Mouse (Mus musculus): ENCODE data around the gene Snai3. TPM values are rescaled to one million over a fixed set of nuclear protein-coding genes. Genes with fewer than 3 reads are reported as not detected.

The Snai3 gene
- polyA plus RNA-seq, 1 experiment from 2014 or later, result 1.2 TPM

DNA sequence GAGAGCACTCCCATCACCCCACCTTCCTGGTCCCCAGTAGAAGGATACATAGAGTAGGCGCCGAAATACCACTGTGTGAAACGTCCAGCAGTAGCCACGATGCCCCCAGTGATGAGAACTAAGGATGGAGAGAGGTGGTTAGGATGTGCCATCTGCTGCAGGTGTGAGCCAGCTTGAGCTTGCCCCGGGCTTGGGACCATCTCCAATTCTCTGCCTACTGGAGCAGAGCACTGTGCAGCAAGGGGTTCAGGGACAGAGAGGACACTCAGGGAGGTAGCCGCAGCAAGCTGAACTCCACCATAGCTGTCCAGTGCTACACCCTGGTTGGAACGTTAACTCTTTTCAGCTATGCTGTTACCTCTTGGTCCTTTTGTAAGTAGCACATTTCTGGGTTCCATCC is 32.9 kb downstream of the Snai3 start:
- no peak for ATAC-seq (ENCODE audit: borderline replicate concordance, extremely low read depth, low FRiP score, low TSS enrichment)

DNA sequence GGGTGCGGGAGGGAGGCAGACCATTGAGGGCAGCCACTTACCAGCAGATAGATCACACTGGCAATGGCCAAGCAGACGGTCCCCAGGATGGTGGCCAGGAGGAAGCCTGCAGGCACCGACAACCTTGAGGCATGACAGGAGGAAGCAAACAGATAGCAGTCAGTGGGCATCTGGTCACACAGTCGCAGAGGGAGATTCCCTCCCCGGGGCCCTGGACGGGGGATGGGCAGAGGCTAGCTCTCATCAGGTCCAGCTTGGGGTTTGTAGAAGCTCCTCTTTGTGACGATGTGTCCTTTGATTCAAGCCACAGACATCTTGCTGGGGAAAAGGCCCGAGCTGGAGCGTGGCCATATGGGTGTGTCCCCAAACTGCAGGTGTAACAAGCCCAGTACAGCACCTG is 34.4 kb downstream of the Snai3 start:
- Histone ChIP-seq H3K9me3 (no peaks in the 10 kb centered on the region), H3K4me3 (no peak overlapping the region), H3K4me1 (peaks cover under 1% of the 10 kb centered on the region), H3K27ac (no peak overlapping the region), H3K4me2 (no peak overlapping the region), H3K9ac (no peak overlapping the region), H3K27me3 (no peaks in the 10 kb centered on the region), H3K36me3 (no peaks in the 10 kb centered on the region)
- 66% methylated on average over 9 of the region's 9 CpGs for WGBS
- no peak for ATAC-seq (ENCODE audit: borderline replicate concordance, extremely low read depth, low FRiP score, low TSS enrichment)

More for the DNA sequence above, 32.9 kb downstream of the Snai3 start:
- H3K27me3 ChIP-seq, result no peaks in the 10 kb centered on the region
- H3K4me3 ChIP-seq, result no peak overlapping the region
- H3K9me3 ChIP-seq, result no peaks in the 10 kb centered on the region
- no peak overlapping the region for H3K4me2 ChIP-seq
- no peak overlapping the region for H3K27ac ChIP-seq
- no peaks in the 10 kb centered on the region for H3K36me3 ChIP-seq
- H3K9ac ChIP-seq, result no peak overlapping the region
- peaks cover 13% of the 10 kb centered on the region for H3K4me1 ChIP-seq
- WGBS, result 87% methylated on average over 7 of the region's 7 CpGs

GRCm38 (mm10) chr8:122423659-122424058 is 36.9 kb downstream of the Snai3 start:
- no peak overlapping the region for H3K9ac ChIP-seq
- peaks cover 5% of the 10 kb centered on the region; the same call in 1 of the 2 replicates for H3K36me3 ChIP-seq
- ATAC-seq (ENCODE audit: borderline replicate concordance, extremely low read depth, low FRiP score, low TSS enrichment), result no peak
- 0 out of 2 replicates have a peak, but pooled peaks cover 9% of the 10 kb centered on the region for H3K4me1 ChIP-seq
- 42% methylated on average over 5 of the region's 5 CpGs for WGBS
- no peak overlapping the region for H3K4me3 ChIP-seq
- no peak overlapping the region for H3K27ac ChIP-seq
- H3K9me3 ChIP-seq, result no peaks in the 10 kb centered on the region
- no peaks in the 10 kb centered on the region for H3K27me3 ChIP-seq
- no peak overlapping the region for H3K4me2 ChIP-seq

DNA sequence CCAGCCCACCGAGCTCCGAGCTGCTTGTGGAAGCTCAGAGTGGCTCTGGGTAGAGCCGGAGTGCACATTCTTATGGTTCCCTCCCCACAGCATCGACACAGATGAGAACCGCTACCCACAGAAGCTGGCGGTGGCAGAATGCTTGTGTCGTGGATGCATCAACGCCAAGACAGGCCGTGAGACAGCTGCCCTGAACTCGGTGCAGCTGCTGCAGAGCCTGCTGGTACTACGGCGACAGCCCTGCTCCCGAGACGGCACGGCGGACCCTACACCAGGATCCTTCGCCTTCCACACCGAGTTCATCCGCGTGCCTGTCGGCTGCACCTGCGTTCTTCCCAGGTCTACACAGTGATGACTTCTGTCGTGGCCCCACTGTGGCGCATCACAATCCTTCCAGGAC is 37.3 kb downstream of the Snai3 start:
- H3K4me1 ChIP-seq, result 0 out of 2 replicates have a peak, but pooled peaks cover 9% of the 10 kb centered on the region
- ATAC-seq (ENCODE audit: borderline replicate concordance, extremely low read depth, low FRiP score, low TSS enrichment), result no peak
- H3K36me3 ChIP-seq, result peaks cover 9% of the 10 kb centered on the region; the same call in 1 of the 2 replicates
- H3K4me2 ChIP-seq, result no peak overlapping the region
- H3K9me3 ChIP-seq, result no peaks in the 10 kb centered on the region
- 79% methylated on average over 24 of the region's 24 CpGs for WGBS
- no peak overlapping the region for H3K27ac ChIP-seq
- no peak overlapping the region for H3K4me3 ChIP-seq
- H3K9ac ChIP-seq, result no peak overlapping the region
- H3K27me3 ChIP-seq, result no peaks in the 10 kb centered on the region

- no peaks in the 10 kb centered on the region for H3K9me3 ChIP-seq
- H3K4me3 ChIP-seq, result no peak within 1 kb of the TSS
- ATAC-seq (ENCODE audit: borderline replicate concordance, extremely low read depth, low FRiP score, low TSS enrichment), result no peak
- WGBS, result 72% methylated on average over 14 of the region's 14 CpGs
- no peak within 1 kb of the TSS for H3K27ac ChIP-seq
- H3K36me3 ChIP-seq, result peaks cover 20% of the 10 kb centered on the region; the same call in 1 of the 2 replicates
- no peak within 1 kb of the TSS for H3K9ac ChIP-seq
- 0 out of 2 replicates have a peak, but pooled peaks cover 9% of the 10 kb centered on the region for H3K4me1 ChIP-seq
- H3K27me3 ChIP-seq, result no peaks in the 10 kb centered on the region
- H3K4me2 ChIP-seq, result no peak within 1 kb of the TSS
Measured at GRCm38 (mm10) chr8:122421376-122422070, 39.0 kb downstream of the Snai3 start, which contains the start of gene Il17c. Gene Il17c, plus strand, starts transcription at chr8:122422020.

DNA sequence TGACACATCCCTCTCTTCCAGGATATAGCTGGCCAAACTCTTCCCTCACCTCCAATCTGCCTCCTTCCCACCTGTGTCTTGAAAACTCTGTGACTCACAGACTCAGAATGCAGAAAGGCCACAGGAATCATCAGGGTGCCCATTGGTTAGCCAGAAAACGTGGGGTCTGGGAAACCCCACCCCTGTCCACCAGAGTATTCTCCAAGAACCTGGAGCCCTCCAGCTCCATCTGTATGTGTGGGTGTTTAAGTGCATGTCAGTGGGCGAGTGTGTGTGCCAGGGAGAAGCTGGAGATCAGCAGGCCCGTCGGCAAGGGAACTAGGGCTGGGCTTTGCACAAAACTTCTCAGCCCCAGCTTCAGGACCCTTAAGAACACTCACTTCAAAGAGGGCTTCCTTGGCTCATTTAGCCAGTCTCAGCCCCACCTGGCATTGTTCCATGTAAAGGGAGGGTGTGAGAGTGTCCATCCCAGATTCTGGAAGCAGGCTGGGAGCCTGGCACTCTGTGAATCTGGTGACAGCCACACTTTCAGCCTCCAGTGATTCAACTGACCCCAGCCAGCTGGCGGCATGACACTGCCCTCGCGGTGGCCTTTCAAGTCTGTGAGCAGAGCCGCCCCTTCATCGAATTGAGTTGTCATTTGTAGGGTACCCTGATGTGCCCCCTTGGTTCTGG is 40.5 kb downstream of the Snai3 start:
- peak; percentile 12; the same call in 1 of the 2 replicates for ATAC-seq (ENCODE audit: borderline replicate concordance, extremely low read depth, low FRiP score, low TSS enrichment)
- Histone ChIP-seq H3K4me1 (0 out of 2 replicates have a peak, but pooled peaks cover 9% of the 10 kb centered on the region), H3K4me2 (no peak overlapping the region), H3K4me3 (no peak overlapping the region), H3K36me3 (peaks cover 34% of the 10 kb centered on the region), H3K27ac (peak overlapping the region; percentile 15; the same call in 1 of the 2 replicates), H3K9me3 (no peaks in the 10 kb centered on the region), H3K27me3 (no peaks in the 10 kb centered on the region), H3K9ac (no peak overlapping the region)
- 47% methylated on average over 9 of the region's 9 CpGs for WGBS

DNA sequence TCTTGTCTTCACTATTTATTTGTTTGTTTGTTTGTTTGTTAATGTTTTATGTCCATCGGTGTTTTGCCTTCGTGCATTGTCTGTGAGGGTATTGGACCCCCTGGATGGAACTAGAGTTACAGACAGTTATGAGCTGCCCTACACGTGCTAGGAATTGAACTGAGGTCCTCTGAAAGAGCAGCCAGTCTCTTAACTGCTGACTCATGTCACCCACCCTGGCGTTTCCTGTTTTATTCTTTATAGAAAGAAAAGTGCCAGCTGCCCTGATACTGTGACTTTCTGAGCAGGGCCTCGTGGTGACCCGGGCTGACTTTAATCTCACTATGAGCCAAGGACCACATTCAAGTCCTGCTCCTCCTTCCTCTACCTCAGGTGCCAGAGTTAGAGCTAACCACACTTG is 45.0 kb downstream of the Snai3 start:
- H3K9me3 ChIP-seq, result no peaks in the 10 kb centered on the region
- no peak overlapping the region for H3K4me2 ChIP-seq
- no peak overlapping the region for H3K27ac ChIP-seq
- H3K4me3 ChIP-seq, result no peak overlapping the region
- 79% methylated on average over 6 of the region's 6 CpGs for WGBS
- H3K4me1 ChIP-seq, result 0 out of 2 replicates have a peak, but pooled peaks cover 9% of the 10 kb centered on the region
- H3K36me3 ChIP-seq, result peaks cover 78% of the 10 kb centered on the region
- no peak for ATAC-seq (ENCODE audit: borderline replicate concordance, extremely low read depth, low FRiP score, low TSS enrichment)
- H3K9ac ChIP-seq, result no peak overlapping the region
- no peaks in the 10 kb centered on the region for H3K27me3 ChIP-seq

GRCm38 (mm10) chr8:122414311-122414710 is 46.2 kb downstream of the Snai3 start:
- H3K4me2 ChIP-seq, result no peak overlapping the region
- H3K4me3 ChIP-seq, result no peak overlapping the region
- H3K27ac ChIP-seq, result no peak overlapping the region
- H3K36me3 ChIP-seq, result peaks cover 90% of the 10 kb centered on the region
- no peaks in the 10 kb centered on the region for H3K27me3 ChIP-seq
- H3K9me3 ChIP-seq, result no peaks in the 10 kb centered on the region
- ATAC-seq (ENCODE audit: borderline replicate concordance, extremely low read depth, low FRiP score, low TSS enrichment), result no peak
- no peaks in the 10 kb centered on the region for H3K4me1 ChIP-seq
- 81% methylated on average over 9 of the region's 9 CpGs for WGBS
- H3K9ac ChIP-seq, result no peak overlapping the region

DNA sequence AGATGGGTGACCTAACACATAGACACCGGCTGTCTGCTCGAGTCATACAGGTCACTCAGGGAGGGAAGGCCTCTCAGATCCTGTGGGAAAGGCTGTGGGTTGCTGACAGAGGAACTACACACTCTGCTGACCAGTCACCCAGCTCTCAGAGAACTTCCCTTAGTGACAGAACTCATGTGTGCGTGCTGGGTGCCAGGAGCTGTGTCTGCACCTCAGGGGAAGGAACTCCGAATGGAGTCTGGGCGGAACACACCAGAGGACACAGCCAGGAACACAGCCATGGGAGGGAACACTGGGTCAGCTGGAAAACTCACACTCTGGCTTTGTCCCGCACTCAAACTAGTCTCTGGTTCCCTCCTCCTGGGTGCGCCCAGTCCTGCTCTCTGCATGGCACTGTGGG is 52.9 kb downstream of the Snai3 start:
- no peaks in the 10 kb centered on the region for H3K27me3 ChIP-seq
- peaks cover 99% of the 10 kb centered on the region for H3K36me3 ChIP-seq
- no peak for ATAC-seq (ENCODE audit: borderline replicate concordance, extremely low read depth, low FRiP score, low TSS enrichment)
- H3K4me3 ChIP-seq, result no peak overlapping the region
- no peaks in the 10 kb centered on the region for H3K4me1 ChIP-seq
- no peak overlapping the region for H3K4me2 ChIP-seq
- no peak overlapping the region for H3K9ac ChIP-seq
- 89% methylated on average over 7 of the region's 7 CpGs for WGBS
- H3K9me3 ChIP-seq, result no peaks in the 10 kb centered on the region
- no peak overlapping the region for H3K27ac ChIP-seq

DNA sequence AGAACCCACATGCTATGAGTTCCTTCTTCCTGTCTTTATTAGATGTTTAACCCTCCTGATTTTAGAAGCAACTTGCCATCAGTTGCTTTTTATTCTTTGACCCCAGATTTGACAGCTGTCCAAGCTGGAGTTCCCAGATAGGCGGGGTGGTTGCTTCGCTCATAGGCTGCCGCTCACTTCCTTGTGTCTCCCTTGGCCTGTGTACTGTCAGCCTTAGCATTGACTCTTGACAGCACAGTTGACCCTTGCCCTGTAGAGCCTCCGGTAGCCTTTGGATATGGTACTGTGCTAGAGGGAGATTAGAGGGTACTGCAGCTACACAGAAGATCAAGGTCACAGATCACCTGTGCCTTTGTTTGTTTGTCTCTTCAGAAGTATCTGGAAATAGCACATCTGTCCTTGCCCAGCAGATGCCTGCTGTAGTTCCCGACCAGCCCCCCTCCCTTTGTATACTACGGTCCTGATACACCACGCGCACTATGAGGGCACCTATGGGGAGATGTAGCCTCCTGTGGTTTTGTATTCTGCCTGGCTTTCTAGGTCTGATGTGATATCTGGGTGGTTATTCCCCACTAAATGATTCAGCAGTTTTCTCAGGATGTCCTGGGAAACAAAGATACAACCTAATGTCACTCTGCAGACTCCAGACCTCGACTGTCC is 55.3 kb downstream of the Snai3 start:
- 83% methylated on average over 9 of the region's 9 CpGs for WGBS
- Histone ChIP-seq H3K9ac (no peak overlapping the region), H3K27ac (no peak overlapping the region), H3K9me3 (no peaks in the 10 kb centered on the region), H3K4me1 (no peaks in the 10 kb centered on the region), H3K36me3 (peaks cover 99% of the 10 kb centered on the region), H3K4me3 (no peak overlapping the region), H3K27me3 (no peaks in the 10 kb centered on the region), H3K4me2 (no peak overlapping the region)
- ATAC-seq (ENCODE audit: borderline replicate concordance, extremely low read depth, low FRiP score, low TSS enrichment), result no peak

Data from lung, embryonic 15.5 days (tissue).